Mouse (Mus musculus) cerebellum, adult 9-11 months (tissue): ENCODE data around the gene Chrnb4.

Experiments used
- DNase-seq: peaks from one replicate; pipeline ENCODE4 v3.0.0; 2022

The Chrnb4 gene

GRCm38 (mm10) chr9:55048211-55048880 is at the start of gene Chrnb4:
TSS of gene Chrnb4 (minus strand) at chr9:55048779.
- no peak for DNase-seq

DNA sequence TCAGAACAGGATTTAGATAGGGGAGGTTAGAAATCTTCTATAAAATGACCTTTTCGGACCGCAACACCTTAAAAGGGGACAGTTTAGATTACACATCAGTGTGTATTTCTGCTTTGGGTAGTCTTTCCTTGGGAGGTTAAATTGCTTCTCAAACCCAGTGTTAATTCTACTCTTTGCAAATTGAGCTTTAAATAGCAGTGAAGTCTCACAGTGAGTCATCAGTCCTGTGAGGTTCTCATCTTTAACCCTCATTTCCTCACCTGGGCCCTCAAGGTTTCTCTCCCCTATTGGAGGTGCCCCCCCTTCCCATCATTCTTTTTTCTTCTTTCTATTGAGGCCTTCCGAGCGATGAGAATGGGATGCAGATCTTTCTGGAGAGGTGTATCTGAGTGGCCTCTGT is 48.3 kb upstream of the Chrnb4 start:
- no peak for DNase-seq

DNA sequence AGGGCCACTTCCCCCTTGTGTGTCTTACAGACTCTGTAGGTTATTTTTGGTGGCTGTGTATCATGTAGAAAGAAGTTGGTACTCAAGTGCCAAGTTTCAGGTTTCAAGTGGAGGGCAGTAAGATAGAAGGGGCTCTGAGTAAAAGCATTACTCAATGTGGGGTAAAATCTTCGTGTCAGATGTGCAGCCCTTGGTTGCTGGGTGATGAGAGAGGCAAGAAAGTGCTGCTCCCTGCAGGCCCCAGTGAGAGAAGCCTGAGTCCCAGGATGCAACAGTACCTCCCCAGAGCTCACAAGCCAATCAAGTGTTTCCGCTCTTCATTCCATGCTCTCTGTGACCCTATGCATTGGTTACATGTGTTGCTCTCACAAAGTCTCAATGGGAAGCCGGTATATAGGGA is 47.5 kb upstream of the Chrnb4 start:
- DNase-seq = no peak

DNA sequence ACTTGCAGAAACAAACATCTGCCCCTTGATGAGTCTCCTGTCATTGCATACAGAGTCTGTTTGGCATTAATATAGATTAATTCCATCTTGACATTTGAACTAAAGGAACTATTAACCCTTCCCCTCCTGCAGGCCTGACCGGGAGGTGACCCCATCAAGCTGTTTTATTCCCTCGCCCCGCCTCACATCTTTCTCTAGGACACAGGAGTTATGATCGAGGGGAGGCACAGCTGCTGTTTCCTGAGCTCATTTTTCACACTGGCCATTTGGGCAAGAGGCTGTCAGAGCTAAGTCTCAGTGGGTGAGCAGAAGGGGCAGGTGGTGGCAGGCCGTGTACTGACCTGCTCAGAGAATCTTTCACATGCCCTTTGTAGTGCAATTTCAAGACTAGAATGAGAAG is 41.6 kb upstream of the Chrnb4 start:
- DNase-seq = peak; percentile 63

GRCm38 (mm10) chr9:55089226-55089625 is 40.6 kb upstream of the Chrnb4 start:
- no peak for DNase-seq

GRCm38 (mm10) chr9:55083154-55083913 is 34.8 kb upstream of the Chrnb4 start:
- DNase-seq = peak; percentile 92

GRCm38 (mm10) chr9:55067965-55068265 is 19.3 kb upstream of the Chrnb4 start:
- DNase-seq = no peak

- peak; percentile 69 for DNase-seq
Measured at GRCm38 (mm10) chr9:55067260-55067964, 18.8 kb upstream of the Chrnb4 start.

GRCm38 (mm10) chr9:55065241-55065640 is 16.7 kb upstream of the Chrnb4 start:
- peak; percentile 80 for DNase-seq

DNA sequence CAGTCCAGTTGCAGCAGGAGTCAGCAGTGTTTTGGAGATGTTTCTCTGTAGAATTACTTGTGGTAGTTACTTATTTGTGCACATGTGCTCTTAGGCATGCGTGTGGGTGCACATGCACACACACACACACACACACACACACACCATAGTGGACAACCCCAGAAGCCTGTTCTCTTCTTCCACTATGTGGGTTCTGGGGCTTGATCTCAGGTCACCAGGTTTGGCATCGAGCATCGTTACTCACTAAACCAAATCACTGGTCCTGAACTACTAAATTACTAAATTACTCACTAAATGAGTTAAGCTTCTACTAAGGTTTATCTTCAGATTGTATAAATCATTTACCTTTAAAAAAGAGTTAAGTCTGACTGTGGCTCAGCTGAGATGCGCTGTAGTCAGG is 9.5 kb upstream of the Chrnb4 start:
- DNase-seq = no peak

GRCm38 (mm10) chr9:55055386-55055930 is 6.9 kb upstream of the Chrnb4 start:
- DNase-seq = no peak

DNA sequence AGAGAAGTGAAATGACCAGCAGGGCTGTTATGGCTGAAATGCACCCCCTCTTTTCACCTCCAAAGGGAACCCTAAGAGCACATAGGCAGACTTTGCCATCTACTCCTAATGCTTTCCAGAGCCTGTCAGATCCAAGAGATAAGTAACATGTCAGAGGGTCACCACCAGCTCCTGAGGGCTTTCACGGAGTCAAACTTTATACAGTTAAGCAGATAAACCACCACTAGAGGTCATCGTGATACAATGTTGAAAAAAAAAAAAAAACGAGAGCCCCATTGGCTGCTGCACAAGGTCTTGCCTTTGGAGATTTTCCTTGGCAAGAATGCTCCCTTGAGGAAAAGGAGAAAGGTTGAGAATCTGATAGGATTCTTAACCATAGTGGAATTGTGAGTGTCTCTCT is 1.8 kb downstream of the Chrnb4 start:
- no peak for DNase-seq

GRCm38 (mm10) chr9:55045001-55045400 is 3.6 kb downstream of the Chrnb4 start:
- DNase-seq = no peak

DNA sequence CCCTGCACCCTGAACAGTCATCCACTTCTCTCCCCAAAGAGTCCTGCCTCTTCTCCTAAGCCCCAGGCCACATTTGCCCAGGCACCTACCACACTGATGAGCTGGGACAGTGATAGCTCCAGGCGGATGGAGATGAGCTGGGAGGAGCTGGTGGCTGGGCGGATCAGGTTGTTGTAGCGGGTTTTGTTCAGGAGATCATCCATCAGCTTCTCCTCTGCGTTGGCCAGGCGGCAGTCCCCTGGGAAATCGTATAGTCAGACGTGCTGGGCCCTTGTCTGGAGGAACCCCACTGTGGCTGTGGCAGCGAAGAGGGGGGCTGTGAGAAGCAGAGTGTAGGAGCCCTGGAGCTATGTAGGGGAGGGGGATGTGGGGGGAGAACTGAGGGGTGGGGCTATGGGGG is 4.9 kb downstream of the Chrnb4 start:
- no peak for DNase-seq

- no peak for DNase-seq
Measured at GRCm38 (mm10) chr9:55041389-55041788, 7.2 kb downstream of the Chrnb4 start.

DNA sequence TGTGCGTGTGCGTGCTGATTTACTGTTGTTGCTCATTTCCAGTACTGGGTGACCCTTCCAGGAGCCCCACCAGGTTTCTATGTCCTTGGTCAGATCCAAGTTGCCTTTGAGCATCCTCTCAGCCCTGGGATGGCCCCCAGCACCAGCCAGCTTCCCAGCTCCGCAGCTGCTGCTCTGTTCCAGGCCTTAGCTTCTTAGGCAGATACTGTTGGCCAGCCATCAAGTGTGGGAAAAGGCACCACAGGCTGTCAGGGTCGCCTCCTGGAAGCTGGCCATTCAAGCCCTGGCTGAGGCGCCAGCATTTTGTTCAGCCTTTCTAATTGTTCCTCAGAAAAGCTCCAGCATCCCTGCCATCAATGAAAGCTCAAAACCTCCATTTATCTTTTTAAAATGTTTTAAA is 8.6 kb downstream of the Chrnb4 start:
- no peak for DNase-seq

GRCm38 (mm10) chr9:55038948-55039347 is 9.6 kb downstream of the Chrnb4 start:
- no peak for DNase-seq

GRCm38 (mm10) chr9:55031435-55032167 is 17.0 kb downstream of the Chrnb4 start:
- no peak for DNase-seq

DNA sequence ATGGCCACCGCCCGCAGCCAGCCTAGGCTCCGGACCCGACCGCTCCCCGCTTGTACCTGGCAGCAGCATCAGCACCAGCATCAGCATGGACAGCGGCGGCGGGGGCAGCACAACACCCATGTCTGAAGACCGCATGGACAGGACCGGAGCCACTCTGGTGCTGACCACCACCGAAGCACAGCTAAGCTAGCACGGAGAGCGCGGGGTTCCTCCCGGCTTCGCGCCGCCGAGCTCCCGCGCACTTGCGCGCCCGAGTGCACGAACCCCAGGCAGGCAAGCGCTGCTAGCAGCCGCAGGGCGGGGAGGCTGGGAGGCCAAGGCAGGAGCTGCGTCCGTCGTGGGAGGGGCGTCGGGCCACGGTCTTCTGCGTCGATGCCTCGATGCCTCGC is 22.3 kb downstream of the Chrnb4 start, which contains the start of gene Chrna3:
TSS of gene Chrna3 (minus strand) at position 288 of the 389 bp plus-strand sequence.
- DNase-seq = no peak

DNA sequence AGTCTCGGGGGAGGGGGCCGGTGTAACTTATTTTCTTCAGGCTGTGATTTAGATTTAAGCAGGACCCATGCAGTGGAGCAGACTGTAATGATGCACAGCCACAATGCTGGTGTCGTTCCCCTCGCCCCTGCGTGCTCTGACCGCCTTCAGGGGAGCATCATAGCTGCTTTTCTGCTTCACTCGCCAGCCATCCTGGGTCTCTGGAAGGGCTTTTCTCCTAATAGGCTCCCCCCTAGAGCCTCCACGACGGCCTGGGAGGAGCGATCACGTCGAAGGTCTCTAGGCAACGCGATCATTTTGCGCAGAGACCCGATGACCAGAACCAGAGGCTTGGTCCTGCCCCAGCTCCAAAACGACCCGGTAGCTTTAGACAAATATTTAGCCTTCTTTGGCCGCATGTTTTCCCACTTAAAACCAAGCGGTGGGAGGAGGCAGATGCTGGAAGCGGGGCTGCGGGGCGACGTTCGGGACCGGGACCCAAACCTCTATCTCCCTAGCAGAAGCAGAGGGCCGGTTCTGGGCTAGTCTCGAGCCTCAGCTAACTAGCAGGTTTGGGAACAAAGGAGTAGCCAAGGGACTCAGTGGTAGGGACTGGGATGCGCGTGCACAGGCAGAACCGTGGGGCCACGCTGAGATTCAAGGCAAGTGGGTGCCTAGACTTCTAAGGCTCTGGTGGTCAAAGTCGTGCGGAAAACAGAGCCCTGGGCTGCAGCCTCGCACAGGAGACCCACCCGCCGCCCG is 22.9 kb downstream of the Chrnb4 start:
- no peak for DNase-seq

DNA sequence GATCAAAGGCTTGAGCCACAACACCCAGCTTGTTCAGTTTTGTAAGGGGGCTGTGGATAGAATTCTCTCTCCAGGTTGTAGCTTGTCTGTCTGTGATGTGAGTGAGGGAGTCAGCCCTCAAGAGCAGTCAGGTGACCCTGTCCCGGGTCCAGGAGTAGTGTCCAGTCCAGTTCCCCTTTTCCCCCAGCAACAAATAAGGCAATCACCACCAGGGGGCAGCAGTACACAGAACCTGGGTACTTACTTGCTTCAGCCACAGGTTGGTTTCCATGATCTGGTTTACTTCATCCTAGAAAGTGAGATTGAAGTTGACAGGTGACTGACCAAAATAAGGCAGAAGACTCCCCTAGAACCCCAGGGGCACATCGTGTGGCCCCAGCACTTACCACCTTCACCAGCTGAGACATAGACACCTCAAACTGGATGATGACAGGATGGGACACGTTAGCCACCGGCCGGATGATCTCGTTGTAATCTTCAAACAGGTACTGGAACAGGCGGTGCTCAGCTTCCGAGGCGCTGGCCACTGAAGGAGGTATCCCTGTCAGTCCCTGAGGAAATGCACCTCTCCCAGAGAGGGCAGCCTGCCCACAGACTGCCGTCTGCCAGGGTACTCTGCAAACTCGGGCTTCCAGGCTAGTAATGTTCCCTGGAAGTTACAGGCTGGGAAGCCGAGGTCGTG is 24.5 kb downstream of the Chrnb4 start:
- peak; percentile 76 for DNase-seq

DNA sequence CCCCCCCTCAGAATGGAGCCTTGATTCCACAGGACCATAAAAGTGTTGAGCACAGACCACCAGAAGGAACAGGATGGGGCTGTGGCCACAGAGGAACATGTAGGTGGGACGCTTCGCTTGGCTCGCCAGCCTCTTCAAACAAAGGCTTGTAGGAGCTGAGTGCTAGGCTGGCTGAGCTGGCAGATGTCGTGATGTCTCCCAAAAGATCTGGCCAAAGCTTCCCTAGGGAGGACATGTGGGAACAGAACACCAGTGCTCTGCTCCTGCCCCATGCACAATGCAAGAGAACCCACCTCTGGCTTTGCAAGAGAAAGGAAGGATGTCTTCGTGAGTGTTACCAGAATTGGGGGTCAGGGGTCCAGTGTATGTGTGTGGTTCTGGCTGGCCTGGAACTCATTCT is 25.3 kb downstream of the Chrnb4 start:
- no peak for DNase-seq
